ENCODE assay signal across 8 mouse cellular contexts in the genomic region with DNA sequence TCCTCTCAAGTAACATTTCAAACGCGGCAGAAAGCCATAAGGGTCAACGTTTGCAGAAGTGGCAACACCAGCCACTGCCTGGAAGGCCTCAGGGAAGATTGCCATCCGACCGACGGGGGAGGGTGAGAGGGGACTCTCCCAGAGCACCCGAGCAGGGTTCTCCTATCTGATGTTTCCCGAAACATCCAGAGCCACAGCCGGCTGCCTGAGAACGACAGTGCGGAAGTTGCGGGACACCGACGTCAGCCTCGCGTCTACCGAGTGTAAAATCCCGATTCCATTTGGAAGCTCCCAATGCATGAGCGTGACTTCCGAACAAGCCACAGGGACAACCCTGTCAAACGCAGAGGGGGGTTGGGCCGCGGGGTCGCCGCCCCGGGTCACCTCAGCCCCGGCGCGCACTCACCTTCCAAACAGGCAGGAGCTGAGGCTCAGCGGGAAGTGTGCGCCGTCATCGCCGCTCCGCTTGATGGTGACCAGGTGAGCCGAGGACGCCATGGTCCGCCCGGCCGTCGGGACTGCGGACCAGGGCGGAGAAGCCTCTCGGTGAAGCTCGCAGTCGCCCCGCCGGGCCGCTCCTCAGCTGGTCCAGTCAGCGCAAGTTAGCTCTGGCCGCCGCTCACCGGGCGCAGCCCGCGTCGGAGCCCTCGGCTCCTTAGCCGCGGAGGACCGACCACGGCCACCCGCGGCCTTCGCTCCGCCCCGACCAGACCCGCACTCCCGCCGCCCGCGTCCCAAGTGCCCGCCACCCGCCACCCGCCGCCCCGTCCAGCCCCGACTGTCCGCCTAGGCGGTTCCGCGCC. TPM values are rescaled to one million over a fixed set of nuclear protein-coding genes. Genes with fewer than 3 reads are reported as not detected.
DNase-seq lines count a peak whose midpoint lies in the region; ATAC-seq and TF ChIP-seq lines count a peak whose summit lies in the region.

A gene (minus strand): TSS at position 720 of the 803 bp plus-strand sequence.

- H3K36me3 ChIP-seq in forebrain, postnatal 0 days (ENCODE audit: insufficient read depth), result no peaks in the 10 kb centered on the region
- no peaks in the 10 kb centered on the region for H3K36me3 ChIP-seq in intestine, postnatal 0 days (ENCODE audit: control insufficient read depth, insufficient read depth)

- H3K9me3 ChIP-seq in forebrain, postnatal 0 days (ENCODE audit: low read length), result no peaks in the 10 kb centered on the region
- no peaks in the 10 kb centered on the region for H3K9me3 ChIP-seq in intestine, postnatal 0 days (ENCODE audit: control insufficient read depth)

- H3K9ac ChIP-seq in forebrain, postnatal 0 days, result peak within 1 kb of the TSS; percentile 37
- H3K9ac ChIP-seq in intestine, postnatal 0 days (ENCODE audit: low read depth, low read length), result peak within 1 kb of the TSS; percentile 71

- DNase-seq in lung, adult 18-20 months, result peak; percentile 19 to 21
- DNase-seq in lung, postnatal 25 days (ENCODE audit: low spot score), result no peak
- peak; percentile 23 for DNase-seq in adrenal gland, postnatal 25 days
- DNase-seq in forebrain, postnatal 0 days, result peak; percentile 16
- DNase-seq in lung, postnatal 4 days, result peak; percentile 42 to 45
- peak; percentile 51 to 82 for DNase-seq in spleen, postnatal 4 days (ENCODE audit: low spot score in 2 of 2)
- DNase-seq in right cerebral cortex, adult 2 months (ENCODE audit: low spot score in 2 of 2), result no peak

- no peaks in the 10 kb centered on the region for H3K4me1 ChIP-seq in forebrain, postnatal 0 days (ENCODE audit: insufficient read depth)
- peaks cover 3% of the 10 kb centered on the region; the same call in 1 of the 2 replicates for H3K4me1 ChIP-seq in intestine, postnatal 0 days (replicated peaks; ENCODE audit: control insufficient read depth, insufficient read depth, low read length)

- ATAC-seq in forebrain, postnatal 0 days, result peak; percentile 45
- ATAC-seq in intestine, postnatal 0 days, result peak; percentile 67

- TF ChIP-seq CTCF in forebrain, postnatal 0 days (IDR thresholded peaks at IDR 0.05; ENCODE audit: low read depth), result no peak
- no peak for TF ChIP-seq CTCF in intestine, postnatal 0 days (IDR thresholded peaks at IDR 0.05; ENCODE audit: low read depth)

- no peaks in the 10 kb centered on the region for H3K27me3 ChIP-seq in forebrain, postnatal 0 days (ENCODE audit: insufficient read depth, low read length)
- H3K27me3 ChIP-seq in intestine, postnatal 0 days (replicated peaks; ENCODE audit: control insufficient read depth, insufficient read depth, low read length), result no peaks in the 10 kb centered on the region

- H3K4me3 ChIP-seq in forebrain, postnatal 0 days (ENCODE audit: low read depth, low read length), result peak within 1 kb of the TSS; percentile 58
- peak within 1 kb of the TSS; percentile 94 for H3K4me3 ChIP-seq in intestine, postnatal 0 days (ENCODE audit: low read depth, low read length)

- 1% methylated on average over 81 of the region's 82 CpGs for WGBS in forebrain, postnatal 0 days
- WGBS in intestine, postnatal 0 days, result under 1% methylated on average over 80 of the region's 82 CpGs

- peak within 1 kb of the TSS; percentile 99 for H3K4me2 ChIP-seq in forebrain, postnatal 0 days (ENCODE audit: low read depth)
- H3K4me2 ChIP-seq in intestine, postnatal 0 days (replicated peaks; ENCODE audit: low read depth), result peak within 1 kb of the TSS; percentile 83

- no peak within 1 kb of the TSS for H3K27ac ChIP-seq in forebrain, postnatal 0 days (ENCODE audit: low read depth, low read length)
- H3K27ac ChIP-seq in intestine, postnatal 0 days (ENCODE audit: low read depth, low read length), result peak within 1 kb of the TSS; percentile 71

RNA-seq across cellular contexts. Expression of the gene that starts here (rescaled TPM):
- 16.4 and 23.0 TPM in 2 replicates for total RNA-seq in adrenal gland, postnatal 25 days (2021)
- total RNA-seq in forebrain, postnatal 0 days (2014; rRNA removed), result 9.2 and 15.8 TPM in 2 replicates
- polyA plus RNA-seq in forebrain, postnatal 0 days (2015; fragmentation: Nextera tagmentation; extraction: Ambion mirVana), result 2.4 and 4.0 TPM in 2 replicates
- 8.7 and 9.0 TPM in 2 replicates for polyA plus RNA-seq in intestine, postnatal 0 days (2015; fragmentation: Nextera tagmentation; extraction: Ambion mirVana)

Comparison
In these comparisons a context has a peak if more than half of its experiments do, and no peak if none do; other contexts are left out.
1. DNase-seq: peak in lung, adult 18-20 months (2 of 2), adrenal gland, postnatal 25 days (single experiment), forebrain, postnatal 0 days (single experiment), lung, postnatal 4 days (2 of 2) and spleen, postnatal 4 days (2 of 2); none in lung, postnatal 25 days (single experiment) and right cerebral cortex, adult 2 months (0 of 2).